Mouse (Mus musculus) left cerebral cortex, adult 8-10 months (tissue): ENCODE data around the gene Dlg1. TPM values are rescaled to one million over a fixed set of nuclear protein-coding genes. Genes with fewer than 3 reads are reported as not detected.
A peak's percentile ranks its signal among the peaks of the same experiment; 100 is the strongest.

Source experiments
- DNase-seq, 2 experiments: peaks; one replicate each; pipeline ENCODE4 v3.0.0; 2022; ENCODE audit warnings: low spot score in 2 of 2
- total RNA-seq, 4 experiments: library from RNA; stranded (reverse); gene quantifications; 2 replicates each; pipeline ENCODE4 v1.2.4; 2022

The Dlg1 gene
- 100 to 1,000 TPM; 171 to 183 (median 176) TPM for total RNA-seq

DNA sequence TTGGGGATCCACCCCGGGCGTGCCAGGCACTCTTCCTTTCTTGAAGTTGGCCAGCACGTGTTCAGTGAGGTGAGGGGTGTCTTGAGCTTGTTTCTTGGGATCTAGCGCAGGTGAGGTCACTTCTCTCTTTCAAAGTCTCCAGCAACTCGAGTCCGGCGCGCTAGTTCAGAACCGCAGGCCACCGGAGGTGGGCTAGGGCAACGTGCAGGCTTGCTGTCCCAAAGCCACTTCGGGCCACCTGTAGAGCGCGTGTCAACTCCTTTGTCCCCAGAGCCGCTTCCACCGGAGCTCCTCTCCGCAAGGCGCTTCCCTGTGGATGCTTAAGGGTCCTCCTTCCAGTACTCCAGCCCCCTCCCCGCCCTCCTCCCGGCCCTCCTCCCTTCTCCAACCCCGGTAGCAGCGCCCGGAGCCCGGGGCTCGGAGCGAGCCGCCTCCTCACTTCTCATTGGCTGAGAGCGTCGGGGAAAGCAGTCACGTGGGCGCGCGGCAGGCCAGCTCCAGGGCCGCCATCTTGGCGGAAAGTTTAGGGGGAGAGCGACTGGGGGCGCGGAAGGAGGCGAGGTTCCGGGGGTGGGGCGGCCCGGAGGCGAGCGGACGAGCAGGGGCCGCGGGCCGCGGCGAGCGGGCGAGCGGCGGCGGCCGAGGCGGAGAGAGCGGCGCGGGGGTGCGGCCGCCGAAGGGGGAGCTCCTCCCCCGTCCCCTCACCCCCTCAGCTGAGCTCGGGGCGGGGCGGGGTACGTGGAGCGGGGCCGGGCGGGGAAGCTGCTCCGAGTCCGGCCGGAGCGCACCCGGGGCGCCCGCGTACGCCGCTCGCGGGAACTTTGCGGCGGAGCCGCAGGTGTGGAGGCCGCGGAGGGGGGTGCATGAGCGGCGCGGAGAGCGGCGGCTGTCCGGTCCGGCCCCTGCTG lies at the start of gene Dlg1:
Gene Dlg1, plus strand, starts transcription at position 65 of the 908 bp plus-strand sequence.
- DNase-seq, result peak; percentile 60 to 61

DNA sequence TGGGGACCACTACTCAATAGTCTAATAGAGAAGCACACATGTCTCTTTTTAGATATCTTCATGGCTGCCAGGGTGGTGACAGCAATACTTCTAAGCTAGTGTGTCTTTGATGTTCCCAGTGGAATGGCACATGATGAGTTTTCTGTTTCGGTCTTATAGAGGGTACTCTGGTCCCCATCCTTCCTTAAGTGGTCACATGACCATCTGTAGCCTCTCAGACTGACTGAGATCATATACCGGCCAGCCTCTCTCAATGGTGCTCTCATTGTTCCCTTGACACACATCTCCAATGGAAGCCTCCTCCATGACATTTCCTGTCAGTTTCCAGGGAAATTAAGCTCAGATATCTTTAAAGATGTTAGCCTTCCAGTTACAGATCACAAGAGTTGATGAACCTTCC lies 46.9 kb upstream of the Dlg1 start:
- DNase-seq, result no peak

DNA sequence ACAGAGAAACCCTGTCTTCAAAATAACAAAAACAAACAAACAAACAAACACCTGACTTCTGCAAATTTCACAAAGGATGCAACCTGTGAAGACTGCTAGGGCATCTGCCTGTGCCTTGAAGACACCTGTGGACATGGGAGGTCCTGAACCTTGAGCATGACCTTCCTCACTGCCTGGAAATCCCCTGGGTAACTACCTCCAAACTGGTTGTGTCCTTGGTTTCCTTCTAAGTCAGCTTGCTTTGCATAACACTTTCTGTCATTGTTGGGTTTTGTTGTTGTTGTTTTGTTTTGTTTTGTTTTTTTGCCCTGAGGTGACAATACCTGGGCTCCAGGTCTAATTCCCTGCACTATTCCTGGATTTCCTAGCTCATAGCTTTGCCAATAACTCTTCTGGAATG lies 46.1 kb upstream of the Dlg1 start:
- no peak for DNase-seq

DNA sequence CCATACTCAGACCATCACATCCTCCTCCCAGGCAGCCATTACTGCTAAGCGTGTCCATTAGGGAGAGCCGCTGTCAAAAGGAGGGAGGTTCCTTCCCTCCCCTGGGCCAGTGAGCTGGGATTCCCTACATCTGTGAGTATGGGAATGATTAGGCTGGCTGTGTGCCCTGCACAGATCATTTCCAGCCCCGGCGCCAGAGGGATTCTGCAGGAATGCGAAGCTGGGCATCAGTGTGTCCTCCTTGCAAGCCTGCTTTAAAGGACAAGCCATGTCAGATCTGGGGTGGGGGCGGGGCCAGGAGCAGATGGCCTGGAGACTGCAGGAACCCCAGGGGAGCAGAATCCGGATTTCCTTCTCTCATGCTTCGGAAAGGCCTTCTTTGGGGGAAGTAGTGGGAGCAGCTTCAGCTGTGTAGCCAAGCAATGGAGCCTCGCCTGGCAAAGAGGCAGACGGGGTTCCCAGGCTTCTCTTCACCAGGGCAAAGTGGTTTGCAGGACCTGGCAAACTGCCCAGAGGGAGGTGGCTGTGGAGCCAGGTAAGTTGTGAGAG lies 45.3 kb upstream of the Dlg1 start:
- no peak for DNase-seq

DNA sequence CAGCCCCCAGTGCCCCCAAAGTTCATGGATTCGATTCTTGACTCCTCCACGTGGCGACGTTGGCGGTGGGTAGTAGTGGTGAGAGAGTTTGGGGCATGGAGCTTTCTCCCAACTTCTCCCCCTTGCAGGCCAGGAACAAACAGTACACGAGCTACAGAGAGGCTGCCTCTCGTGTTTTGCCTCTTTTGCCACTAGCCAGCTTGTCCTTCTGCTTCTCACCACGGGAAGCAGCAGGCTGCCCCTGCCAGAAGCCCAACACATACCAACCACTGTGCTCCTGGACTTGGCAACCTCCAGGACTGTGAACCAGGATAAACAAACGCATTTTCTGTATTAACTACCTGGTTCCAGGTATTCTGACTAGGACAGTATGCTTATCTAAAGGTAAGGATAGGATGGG lies 44.6 kb upstream of the Dlg1 start:
- DNase-seq, result no peak

DNA sequence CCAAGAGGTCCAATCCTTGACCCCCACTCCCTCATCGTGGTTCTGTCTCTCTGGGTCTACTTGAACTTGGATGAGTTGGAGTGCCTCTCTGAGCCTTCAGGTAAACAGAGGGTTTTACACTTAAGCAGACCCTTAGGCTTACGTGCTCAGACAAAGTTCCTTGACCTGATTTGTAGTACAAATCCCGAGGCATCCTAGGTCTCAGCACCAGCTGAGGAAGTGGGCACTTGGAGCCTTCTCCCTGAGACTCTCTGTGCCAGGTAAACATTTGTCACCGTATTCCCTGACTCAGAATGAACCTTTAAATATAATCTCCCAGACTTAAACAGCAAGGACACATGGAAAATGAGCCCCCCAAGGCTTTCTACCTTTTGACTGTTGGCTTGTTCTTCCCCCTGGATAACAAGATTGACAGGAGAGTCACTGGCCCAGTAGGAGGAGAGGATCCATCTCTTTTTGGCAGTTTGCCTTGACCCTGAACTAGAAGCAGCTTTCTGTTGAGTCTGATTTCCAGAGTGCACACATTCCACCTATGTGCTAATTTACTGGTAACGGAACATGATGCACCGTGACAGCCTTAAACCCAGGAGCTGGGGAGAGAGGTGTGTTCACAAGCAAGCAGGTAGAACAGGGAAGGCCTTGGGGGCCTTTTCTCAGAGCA lies 43.4 kb upstream of the Dlg1 start:
- DNase-seq, result no peak

DNA sequence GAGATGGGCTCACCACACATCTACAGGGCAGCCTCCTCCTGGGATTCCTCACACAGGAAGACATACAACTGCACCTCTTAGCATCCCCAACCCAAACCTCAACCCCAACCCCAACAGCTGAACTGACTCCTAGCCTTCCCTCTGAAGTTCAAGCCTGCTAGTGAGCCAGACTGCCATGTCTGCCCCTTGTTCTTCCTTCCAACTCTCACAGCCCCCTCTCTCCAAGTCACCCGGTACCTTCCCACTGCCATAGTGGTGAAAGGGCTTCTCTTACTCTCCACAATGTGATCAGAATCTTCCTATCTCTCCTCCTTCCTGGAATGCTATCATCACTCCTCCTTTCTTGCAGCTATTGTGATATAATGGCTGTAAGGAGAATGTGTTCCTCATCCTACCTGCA lies 40.9 kb upstream of the Dlg1 start:
- no peak for DNase-seq

DNA sequence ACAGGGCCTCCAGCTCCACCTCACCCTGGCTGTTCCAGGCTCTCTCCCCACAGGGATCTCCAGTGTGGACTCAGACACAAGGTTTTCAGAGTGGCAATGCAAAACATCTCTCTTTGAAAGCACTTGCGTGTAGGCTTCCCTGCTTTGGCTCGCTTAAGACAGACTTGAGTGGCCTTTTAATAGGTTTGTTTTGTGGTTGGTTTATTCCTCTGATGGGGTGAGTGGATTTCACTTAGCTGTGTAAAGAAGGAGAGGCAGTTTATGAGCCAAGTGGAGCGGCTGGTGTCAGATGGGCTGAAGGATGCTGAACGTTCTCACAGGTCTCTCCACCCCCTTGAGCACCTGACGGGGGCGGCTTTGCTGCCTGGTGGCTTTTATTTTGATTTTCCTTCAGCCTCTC lies 40.1 kb upstream of the Dlg1 start:
- DNase-seq, result no peak

DNA sequence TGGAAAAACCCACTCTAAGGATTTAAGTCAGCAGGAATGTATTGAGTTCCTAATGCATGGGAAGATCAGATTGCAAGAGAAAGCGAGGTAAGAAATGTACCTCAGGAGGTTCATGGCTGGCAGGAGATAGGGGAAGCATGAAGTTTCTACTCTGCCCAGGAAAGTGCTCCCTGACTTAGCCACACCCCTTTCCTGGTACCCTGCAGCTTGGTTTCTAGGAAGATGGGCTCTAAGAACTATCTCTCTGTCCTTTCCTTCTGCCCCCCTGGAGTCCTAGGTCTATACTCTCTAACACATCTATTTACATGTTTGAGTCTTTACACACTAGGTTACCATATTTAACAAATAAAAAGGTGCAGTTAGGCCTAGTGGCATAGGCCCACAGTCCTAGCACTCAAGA lies 38.5 kb upstream of the Dlg1 start:
- no peak for DNase-seq

DNA sequence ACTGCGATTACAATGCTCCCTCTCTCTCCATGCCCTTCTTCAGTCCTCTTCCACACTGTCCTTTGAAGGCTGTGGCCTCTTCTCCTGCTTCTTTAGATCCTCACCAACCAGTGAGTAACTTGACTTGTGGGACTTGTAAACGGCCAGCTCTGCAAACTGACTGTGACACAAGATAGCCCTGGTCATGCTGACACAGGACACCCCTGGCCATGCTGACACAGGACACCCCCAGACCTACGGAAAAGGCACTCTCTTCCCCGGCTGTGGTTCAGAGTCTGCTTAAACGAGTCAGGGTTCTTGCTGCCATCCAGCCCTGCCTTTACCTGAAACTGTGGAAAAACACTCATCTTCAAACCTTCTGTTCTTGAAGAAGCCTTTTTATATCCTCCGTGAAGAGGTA lies 36.9 kb upstream of the Dlg1 start:
- no peak for DNase-seq

DNA sequence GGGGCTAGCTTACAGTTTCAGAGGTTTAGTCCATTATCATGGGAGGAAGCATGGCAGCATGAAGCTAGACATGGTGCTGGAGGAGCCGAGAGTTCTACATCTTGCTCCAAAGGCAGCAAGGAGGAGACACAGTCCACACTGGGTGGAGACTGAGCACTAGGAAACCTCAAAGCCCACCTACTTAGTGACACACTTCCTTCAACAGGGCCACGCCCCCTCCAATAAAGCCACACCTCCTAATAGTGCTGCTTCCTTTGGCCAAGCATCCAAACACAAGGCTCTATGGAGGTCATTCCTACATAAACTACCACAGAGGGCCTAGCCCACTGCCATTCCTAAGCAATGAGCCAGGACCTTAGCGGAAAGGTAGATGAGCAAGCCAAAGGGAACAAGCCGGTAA lies 32.9 kb upstream of the Dlg1 start:
- DNase-seq, result no peak

DNA sequence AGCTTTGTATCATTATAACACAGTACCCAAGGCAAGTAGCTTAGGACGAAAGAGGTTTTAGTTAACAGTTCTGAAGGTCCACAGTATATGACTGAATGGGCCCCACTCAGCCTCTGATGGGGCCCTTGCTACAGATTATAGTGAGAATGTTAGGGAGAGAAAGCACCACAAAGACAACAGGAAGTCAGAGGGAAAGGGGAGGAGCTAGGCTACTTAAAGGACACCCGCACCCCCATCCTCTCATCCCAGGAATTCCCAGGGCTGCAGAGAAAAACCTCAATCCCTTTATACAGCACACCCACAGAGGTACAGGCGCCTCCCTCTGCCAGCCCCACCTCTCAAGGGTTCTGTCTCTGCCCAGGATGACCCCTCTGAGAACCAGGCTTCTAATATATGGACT lies 32.2 kb upstream of the Dlg1 start:
- no peak for DNase-seq

DNA sequence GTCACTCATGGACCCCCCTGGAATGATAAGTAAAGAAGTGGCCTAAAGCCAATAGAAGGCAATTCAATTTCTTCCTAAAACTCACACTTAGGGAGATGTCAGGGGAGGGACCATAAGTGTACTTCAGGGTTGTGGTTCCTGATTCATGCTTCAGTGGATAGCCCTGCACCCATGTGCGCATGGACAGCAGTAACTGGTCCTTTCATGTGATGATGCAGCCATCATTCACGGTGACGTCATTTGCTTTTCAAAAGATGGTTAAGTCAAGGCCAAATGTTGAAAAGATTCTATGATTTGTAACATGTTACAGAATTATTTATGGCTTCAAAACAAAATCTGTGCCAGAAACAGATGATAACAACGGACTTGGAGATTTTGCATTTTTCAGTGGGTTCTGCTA lies 28.9 kb upstream of the Dlg1 start:
- DNase-seq, result no peak

DNA sequence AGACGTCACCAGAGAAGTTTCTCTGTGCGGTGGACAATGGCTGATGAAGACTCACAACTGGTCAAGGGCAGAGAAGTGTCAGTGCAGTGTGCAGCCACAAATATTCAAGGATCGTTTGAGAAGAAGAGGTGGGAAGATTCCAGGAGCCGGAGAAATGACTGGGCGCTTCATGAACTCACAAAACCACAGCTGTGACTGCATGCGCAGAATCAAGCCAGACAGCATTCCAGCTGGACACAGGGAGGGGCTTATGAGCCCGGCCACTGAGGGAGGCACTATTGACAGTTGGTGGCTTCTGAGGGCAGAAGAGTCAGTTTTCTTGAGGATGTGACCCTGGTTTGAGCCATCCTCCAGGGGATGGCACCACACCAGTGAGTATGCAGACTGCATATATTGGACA lies 24.9 kb upstream of the Dlg1 start:
- no peak for DNase-seq

DNA sequence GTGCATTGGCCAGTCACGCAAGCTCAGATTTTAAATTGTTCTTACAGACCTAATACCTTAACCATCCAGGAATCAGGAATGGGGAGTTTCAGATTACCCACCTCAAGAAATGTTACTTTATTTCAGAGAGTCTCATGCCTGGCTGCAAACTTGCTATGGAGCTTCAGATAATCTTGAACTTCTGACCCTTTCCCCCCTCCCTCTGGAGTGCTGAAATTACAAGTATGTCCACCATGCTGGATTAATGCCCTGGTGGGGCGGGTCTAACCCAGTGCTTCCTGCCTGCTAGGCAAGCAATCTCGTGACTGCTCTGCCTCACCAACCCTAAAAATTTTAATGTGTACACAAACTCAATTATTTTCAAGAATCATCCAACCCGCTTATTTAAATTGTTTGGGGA lies 23.3 kb upstream of the Dlg1 start:
- DNase-seq, result no peak

DNA sequence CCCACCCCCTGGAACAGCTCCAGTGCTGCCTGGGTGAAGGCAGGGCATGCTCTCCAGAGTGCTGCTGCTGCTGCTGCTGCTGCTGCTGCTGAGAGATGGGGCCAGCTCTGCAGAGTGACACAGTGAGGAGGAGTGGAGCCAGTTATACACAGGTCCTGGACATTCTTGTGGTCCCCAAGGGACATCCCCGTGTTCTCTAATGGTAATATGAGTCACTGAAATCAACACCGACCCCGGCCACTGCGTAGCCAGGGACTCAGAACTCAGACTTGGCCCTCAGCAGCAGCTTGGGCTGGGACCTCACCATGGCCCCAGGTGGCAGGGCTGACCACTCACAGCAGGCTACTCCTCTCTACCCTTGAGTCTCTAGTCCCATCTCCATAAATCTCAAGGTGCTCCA lies 21.5 kb upstream of the Dlg1 start:
- no peak for DNase-seq

DNA sequence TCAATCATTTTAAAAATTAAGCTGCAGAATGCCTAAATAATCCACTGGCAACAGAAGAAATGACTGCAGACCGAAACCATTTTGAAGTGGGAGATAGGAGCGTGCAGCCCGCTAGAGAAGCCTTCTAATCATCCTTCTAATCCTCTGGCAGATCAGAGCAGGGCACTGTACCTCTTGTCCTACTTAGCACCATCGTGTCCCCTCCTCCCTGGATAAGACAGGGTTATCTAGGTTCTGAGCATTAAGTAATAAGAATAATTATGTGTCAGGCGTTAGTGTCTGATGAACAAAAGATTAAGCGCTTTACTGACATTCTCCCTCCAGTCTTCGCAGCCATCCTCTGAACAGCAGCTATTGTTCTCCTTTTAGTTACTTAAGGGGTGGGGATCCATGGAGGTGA lies 16.0 kb upstream of the Dlg1 start:
- DNase-seq, result no peak

DNA sequence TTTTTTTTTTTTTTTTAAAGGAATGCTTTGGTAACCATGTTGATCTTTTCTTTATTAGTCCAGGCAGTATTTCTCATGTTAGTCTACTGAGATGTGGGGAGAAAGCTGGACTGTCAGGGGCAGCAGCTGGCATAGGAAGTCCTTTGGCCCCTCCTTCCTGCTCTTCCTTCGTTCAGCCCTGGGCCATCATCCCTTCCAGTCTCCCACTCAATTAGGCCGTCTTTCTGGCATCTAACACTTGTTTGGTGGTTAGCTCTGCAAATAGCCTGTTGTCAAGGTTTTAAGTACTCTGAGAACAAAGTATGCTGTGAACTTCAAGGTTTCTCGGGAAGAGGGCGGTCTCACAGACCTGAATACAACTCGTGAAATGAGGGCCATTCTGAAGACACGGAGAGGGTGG lies 12.5 kb upstream of the Dlg1 start:
- no peak for DNase-seq

DNA sequence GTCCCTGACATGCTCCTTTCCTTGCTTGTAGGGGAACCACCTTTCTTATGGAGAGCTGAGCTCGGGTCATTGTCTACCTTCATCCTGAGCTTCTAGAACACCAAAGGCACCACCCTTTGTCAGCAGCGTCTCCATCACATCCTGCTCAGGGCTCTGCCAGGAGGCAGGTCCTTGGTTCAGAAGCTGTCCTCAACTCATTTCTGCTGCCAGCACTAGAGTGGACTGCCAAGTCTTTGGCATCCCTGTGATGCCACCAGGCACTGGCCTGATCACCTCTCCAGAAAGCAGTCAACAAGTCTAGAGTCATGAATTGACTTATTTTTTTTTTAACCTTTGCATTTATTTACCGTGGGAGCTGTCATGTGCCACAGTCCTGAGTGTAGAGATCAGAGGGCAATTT lies 11.7 kb upstream of the Dlg1 start:
- DNase-seq, result no peak

DNA sequence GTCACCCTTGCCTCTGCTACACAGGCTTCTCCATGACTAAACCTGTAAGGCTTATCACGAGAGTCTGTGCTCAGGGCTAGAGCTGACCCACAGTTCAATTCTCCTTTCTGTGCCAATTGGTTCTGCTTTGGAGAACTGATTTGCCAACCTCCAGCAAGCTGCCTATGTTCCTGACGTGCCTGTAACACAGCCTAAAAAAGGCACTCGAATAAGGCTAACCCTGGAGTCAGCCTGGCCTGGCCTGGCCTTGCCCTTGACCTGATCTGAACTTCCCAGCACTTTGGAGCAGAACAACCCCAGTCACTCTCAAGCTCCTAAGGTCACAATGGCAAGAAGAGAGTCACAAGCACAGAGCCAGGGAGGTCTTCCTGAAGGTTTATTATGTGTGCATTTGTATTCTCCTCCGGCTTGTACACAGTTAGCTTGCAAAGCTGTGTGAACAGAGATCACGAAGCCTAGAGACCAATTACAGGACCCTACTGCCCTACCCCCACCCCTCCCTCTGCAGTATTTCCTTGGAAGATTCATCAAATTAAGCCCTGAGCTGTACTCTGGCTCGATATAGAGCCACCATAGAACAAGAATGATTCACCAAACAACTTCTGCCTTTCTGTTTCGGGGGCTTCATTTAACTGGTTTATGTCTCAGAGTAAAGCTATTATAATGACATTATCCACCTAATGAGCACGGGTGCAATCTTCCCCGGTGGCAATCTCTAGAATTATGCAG lies 11.0 kb upstream of the Dlg1 start:
- DNase-seq, result no peak

DNA sequence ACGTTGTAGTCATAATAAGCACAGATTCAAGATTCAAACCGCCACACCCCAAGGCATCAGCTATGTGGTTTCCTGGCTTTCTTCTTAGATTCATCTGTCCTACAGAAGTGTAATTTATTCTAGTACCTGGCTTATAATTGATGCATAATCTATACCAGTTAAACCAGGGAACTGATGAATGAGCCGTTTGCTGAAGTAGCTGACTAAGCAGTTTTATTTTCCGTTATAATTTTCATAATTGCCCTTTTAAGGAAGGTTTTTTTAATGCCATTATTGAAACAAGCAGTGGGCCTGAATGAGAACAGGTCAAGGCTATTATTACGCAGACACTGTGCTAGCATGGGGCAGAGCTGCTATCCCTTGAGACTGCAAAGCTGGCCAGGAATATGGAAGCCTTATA lies 9.6 kb upstream of the Dlg1 start:
- DNase-seq, result no peak

DNA sequence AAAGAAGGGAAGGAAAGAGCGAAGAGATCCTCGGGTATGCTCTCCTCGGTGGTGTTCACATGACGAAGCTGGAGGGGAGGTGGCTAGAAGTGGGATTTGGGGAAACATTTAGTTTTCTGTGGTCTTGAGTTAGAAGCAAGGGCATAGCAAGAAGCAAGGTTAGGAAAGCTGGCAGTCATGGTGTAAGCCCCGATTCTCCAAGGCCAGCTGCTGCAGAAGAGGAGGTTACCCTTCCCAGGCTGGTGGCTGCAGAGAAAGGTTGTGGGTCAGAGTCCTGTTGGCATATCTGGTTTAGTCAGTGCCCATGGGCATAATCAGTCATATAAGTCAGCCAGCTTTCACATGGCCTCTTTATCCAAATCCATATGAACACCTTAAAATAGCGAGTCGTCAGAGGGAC lies 9.2 kb upstream of the Dlg1 start:
- no peak for DNase-seq
